Mouse (Mus musculus): ENCODE measurements at regions not wholly inside any gene's neighbourhood (a gene's known extent, or its start where the extent isn't known, plus 50 kb on each side); places are given as distances from the start of the nearest gene placed in this dataset.

- Histone ChIP-seq H3K27ac (replicated peaks) (no peak overlapping the region), H3K27me3 (no peaks in the 10 kb centered on the region), H3K36me3 (no peaks in the 10 kb centered on the region), H3K9ac (no peak overlapping the region), H3K9me3 (replicated peaks) (no peaks in the 10 kb centered on the region), H3K4me3 (replicated peaks) (no peak overlapping the region), H3K4me1 (0 out of 2 replicates have a peak, but pooled peaks cover 6% of the 10 kb centered on the region), H3K4me2 (replicated peaks) (no peak overlapping the region)
- WGBS: 82% methylated on average over 3 of the region's 3 CpGs
- ATAC-seq (ENCODE audit: insufficient number of reproducible peaks, low FRiP score, low TSS enrichment, low read depth): no peak
Measured at GRCm38 (mm10) chr4:131216361-131216760, 272.2 kb downstream of the Matn1 start.

GRCm38 (mm10) chr4:131217083-131217482, 272.9 kb downstream of the Matn1 start:
- Histone ChIP-seq H3K36me3 (no peaks in the 10 kb centered on the region), H3K4me3 (replicated peaks) (no peak overlapping the region), H3K4me2 (replicated peaks) (no peak overlapping the region), H3K9ac (no peak overlapping the region), H3K4me1 (0 out of 2 replicates have a peak, but pooled peaks cover 6% of the 10 kb centered on the region), H3K27ac (replicated peaks) (no peak overlapping the region), H3K9me3 (replicated peaks) (no peaks in the 10 kb centered on the region), H3K27me3 (no peaks in the 10 kb centered on the region)
- WGBS: 85% methylated on average over 4 of the region's 4 CpGs
- ATAC-seq (ENCODE audit: insufficient number of reproducible peaks, low FRiP score, low TSS enrichment, low read depth): no peak

- no peaks in the 10 kb centered on the region for H3K36me3 ChIP-seq
- no peaks in the 10 kb centered on the region for H3K27me3 ChIP-seq
- no peak overlapping the region for H3K4me2 ChIP-seq (replicated peaks)
- H3K4me3 ChIP-seq (replicated peaks): no peak overlapping the region
- ATAC-seq (ENCODE audit: insufficient number of reproducible peaks, low FRiP score, low TSS enrichment, low read depth): no peak
- 0 out of 2 replicates have a peak, but pooled peaks cover 6% of the 10 kb centered on the region for H3K4me1 ChIP-seq
- H3K27ac ChIP-seq (replicated peaks): no peak overlapping the region
- H3K9ac ChIP-seq: no peak overlapping the region
- 13% methylated on average over 7 of the region's 7 CpGs for WGBS
- H3K9me3 ChIP-seq (replicated peaks): no peaks in the 10 kb centered on the region
Measured at GRCm38 (mm10) chr4:131217571-131218155, 273.5 kb downstream of the Matn1 start.

- no peak overlapping the region for H3K4me3 ChIP-seq (replicated peaks)
- H3K9ac ChIP-seq: no peak overlapping the region
- H3K36me3 ChIP-seq: no peaks in the 10 kb centered on the region
- ATAC-seq (ENCODE audit: insufficient number of reproducible peaks, low FRiP score, low TSS enrichment, low read depth): no peak
- no peak overlapping the region for H3K27ac ChIP-seq (replicated peaks)
- no peaks in the 10 kb centered on the region for H3K27me3 ChIP-seq
- 77% methylated on average over 10 of the region's 10 CpGs for WGBS
- H3K9me3 ChIP-seq (replicated peaks): no peaks in the 10 kb centered on the region
- 0 out of 2 replicates have a peak, but pooled peaks cover 6% of the 10 kb centered on the region for H3K4me1 ChIP-seq
- H3K4me2 ChIP-seq (replicated peaks): no peak overlapping the region
Measured at GRCm38 (mm10) chr4:131220966-131221365, 276.8 kb downstream of the Matn1 start.

GRCm38 (mm10) chr4:131230361-131230760, 286.2 kb downstream of the Matn1 start:
- Histone ChIP-seq H3K4me2 (replicated peaks) (no peak overlapping the region), H3K36me3 (no peaks in the 10 kb centered on the region), H3K4me1 (no peaks in the 10 kb centered on the region), H3K9ac (no peak overlapping the region), H3K4me3 (replicated peaks) (no peak overlapping the region), H3K27ac (replicated peaks) (no peak overlapping the region), H3K9me3 (replicated peaks) (no peaks in the 10 kb centered on the region), H3K27me3 (no peaks in the 10 kb centered on the region)
- 67% methylated on average over 5 of the region's 5 CpGs for WGBS
- no peak for ATAC-seq (ENCODE audit: insufficient number of reproducible peaks, low FRiP score, low TSS enrichment, low read depth)

- no peak for ATAC-seq (ENCODE audit: insufficient number of reproducible peaks, low FRiP score, low TSS enrichment, low read depth)
- Histone ChIP-seq H3K36me3 (no peaks in the 10 kb centered on the region), H3K27me3 (no peaks in the 10 kb centered on the region), H3K27ac (replicated peaks) (no peak overlapping the region), H3K9ac (no peak overlapping the region), H3K4me2 (replicated peaks) (no peak overlapping the region), H3K9me3 (replicated peaks) (no peaks in the 10 kb centered on the region), H3K4me3 (replicated peaks) (no peak overlapping the region), H3K4me1 (no peaks in the 10 kb centered on the region)
- 35% methylated on average over 4 of the region's 4 CpGs for WGBS
Measured at GRCm38 (mm10) chr4:131236611-131237031, 292.4 kb downstream of the Matn1 start.

GRCm38 (mm10) chr4:131238591-131238990, 294.4 kb downstream of the Matn1 start:
- Histone ChIP-seq H3K27me3 (no peaks in the 10 kb centered on the region), H3K9ac (no peak overlapping the region), H3K27ac (replicated peaks) (no peak overlapping the region), H3K4me2 (replicated peaks) (no peak overlapping the region), H3K9me3 (replicated peaks) (no peaks in the 10 kb centered on the region), H3K4me1 (peaks cover 4% of the 10 kb centered on the region; the same call in 1 of the 2 replicates), H3K4me3 (replicated peaks) (no peak overlapping the region), H3K36me3 (no peaks in the 10 kb centered on the region)
- 65% methylated on average over 3 of the region's 3 CpGs for WGBS
- no peak for ATAC-seq (ENCODE audit: insufficient number of reproducible peaks, low FRiP score, low TSS enrichment, low read depth)

- no peaks in the 10 kb centered on the region for H3K27me3 ChIP-seq
- WGBS: 75% methylated on average over 5 of the region's 5 CpGs
- H3K36me3 ChIP-seq: no peaks in the 10 kb centered on the region
- H3K4me2 ChIP-seq (replicated peaks): no peak overlapping the region
- no peak overlapping the region for H3K9ac ChIP-seq
- no peak overlapping the region for H3K27ac ChIP-seq (replicated peaks)
- H3K4me1 ChIP-seq: peaks cover 7% of the 10 kb centered on the region; the same call in 1 of the 2 replicates
- H3K4me3 ChIP-seq (replicated peaks): no peak overlapping the region
- no peaks in the 10 kb centered on the region for H3K9me3 ChIP-seq (replicated peaks)
- ATAC-seq (ENCODE audit: insufficient number of reproducible peaks, low FRiP score, low TSS enrichment, low read depth): no peak
Measured at GRCm38 (mm10) chr4:131239132-131239531, 294.9 kb downstream of the Matn1 start.

- Histone ChIP-seq H3K9me3 (replicated peaks) (no peaks in the 10 kb centered on the region), H3K36me3 (no peaks in the 10 kb centered on the region), H3K9ac (no peak overlapping the region), H3K4me3 (replicated peaks) (no peak overlapping the region), H3K4me2 (replicated peaks) (no peak overlapping the region), H3K27me3 (no peaks in the 10 kb centered on the region), H3K4me1 (peaks cover 7% of the 10 kb centered on the region; the same call in 1 of the 2 replicates), H3K27ac (replicated peaks) (no peak overlapping the region)
- WGBS: 91% methylated on average over 4 of the region's 4 CpGs
- ATAC-seq (ENCODE audit: insufficient number of reproducible peaks, low FRiP score, low TSS enrichment, low read depth): no peak
Measured at GRCm38 (mm10) chr4:131240457-131240856, 296.3 kb downstream of the Matn1 start.

- H3K4me1 ChIP-seq: peaks cover 7% of the 10 kb centered on the region; the same call in 1 of the 2 replicates
- H3K36me3 ChIP-seq: no peaks in the 10 kb centered on the region
- ATAC-seq (ENCODE audit: insufficient number of reproducible peaks, low FRiP score, low TSS enrichment, low read depth): no peak
- no peaks in the 10 kb centered on the region for H3K9me3 ChIP-seq (replicated peaks)
- H3K27ac ChIP-seq (replicated peaks): no peak overlapping the region
- 49% methylated on average over 4 of the region's 4 CpGs for WGBS
- H3K4me3 ChIP-seq (replicated peaks): no peak overlapping the region
- H3K9ac ChIP-seq: no peak overlapping the region
- H3K4me2 ChIP-seq (replicated peaks): no peak overlapping the region
- 0 out of 2 replicates have a peak, but pooled peaks cover 4% of the 10 kb centered on the region for H3K27me3 ChIP-seq
Measured at GRCm38 (mm10) chr4:131242250-131242649, 298.1 kb downstream of the Matn1 start.

GRCm38 (mm10) chr4:131243744-131244387, 299.7 kb downstream of the Matn1 start:
- no peak overlapping the region for H3K9ac ChIP-seq
- WGBS: 25% methylated on average over 9 of the region's 9 CpGs
- no peak overlapping the region for H3K4me3 ChIP-seq (replicated peaks)

More at GRCm38 (mm10) chr4:131243744-131244387, 299.7 kb downstream of the Matn1 start:
- Histone ChIP-seq H3K36me3 (no peaks in the 10 kb centered on the region), H3K27me3 (0 out of 2 replicates have a peak, but pooled peaks cover 4% of the 10 kb centered on the region), H3K9me3 (replicated peaks) (no peaks in the 10 kb centered on the region), H3K4me1 (peaks cover 7% of the 10 kb centered on the region; the same call in 1 of the 2 replicates), H3K27ac (replicated peaks) (no peak overlapping the region; the same call in 1 of the 2 replicates), H3K4me2 (replicated peaks) (no peak overlapping the region)
- no peak for ATAC-seq (ENCODE audit: insufficient number of reproducible peaks, low FRiP score, low TSS enrichment, low read depth)
